Mouse (Mus musculus) right cerebral cortex, postnatal 10 days (tissue): ENCODE measurements around the gene N4bp1.
A peak's percentile ranks its signal among the peaks of the same experiment; 100 is the strongest.

ENCODE experiments used
- DNase-seq, 2 experiments: peaks; one replicate each; pipeline ENCODE4 v3.0.0; 2021; ENCODE audit warnings: low spot score in 2 of 2

Gene N4bp1

GRCm38 (mm10) chr8:86854686-86855085 lies 30.4 kb downstream of the N4bp1 start:
- no peak for DNase-seq

- DNase-seq = no peak
These were observed 31.1 kb downstream of the N4bp1 start for GRCm38 (mm10) chr8:86853989-86854373.

- DNase-seq = no peak
These were observed 31.6 kb downstream of the N4bp1 start for GRCm38 (mm10) chr8:86853266-86853988.

GRCm38 (mm10) chr8:86852491-86852890 lies 32.6 kb downstream of the N4bp1 start:
- DNase-seq = no peak

GRCm38 (mm10) chr8:86848876-86849275 lies 36.2 kb downstream of the N4bp1 start:
- no peak for DNase-seq

- no peak for DNase-seq
These were observed 36.7 kb downstream of the N4bp1 start for GRCm38 (mm10) chr8:86848401-86848800.

- DNase-seq = no peak
These were observed 38.0 kb downstream of the N4bp1 start for GRCm38 (mm10) chr8:86847091-86847490.

- DNase-seq = peak; percentile 48 to 62
These were observed 39.2 kb downstream of the N4bp1 start for GRCm38 (mm10) chr8:86845875-86846274.

- DNase-seq = no peak
These were observed 40.2 kb downstream of the N4bp1 start for GRCm38 (mm10) chr8:86844856-86845255.

GRCm38 (mm10) chr8:86843896-86844295 lies 41.2 kb downstream of the N4bp1 start:
- DNase-seq = peak; percentile 56 to 60

GRCm38 (mm10) chr8:86841556-86842309 lies 43.3 kb downstream of the N4bp1 start:
- no peak for DNase-seq

- no peak for DNase-seq
These were observed 44.9 kb downstream of the N4bp1 start for GRCm38 (mm10) chr8:86840120-86840693.

GRCm38 (mm10) chr8:86838707-86839438 lies 46.2 kb downstream of the N4bp1 start:
- no peak for DNase-seq

GRCm38 (mm10) chr8:86837234-86837633 lies 47.8 kb downstream of the N4bp1 start:
- no peak for DNase-seq

- no peak for DNase-seq
These were observed 49.2 kb downstream of the N4bp1 start for GRCm38 (mm10) chr8:86835881-86836280.

GRCm38 (mm10) chr8:86834496-86835260 lies 50.4 kb downstream of the N4bp1 start:
- no peak for DNase-seq

- DNase-seq = no peak
These were observed 51.1 kb downstream of the N4bp1 start for GRCm38 (mm10) chr8:86833937-86834336.

- no peak for DNase-seq
These were observed 56.1 kb downstream of the N4bp1 start for GRCm38 (mm10) chr8:86828925-86829324.

- DNase-seq = no peak
These were observed 57.9 kb downstream of the N4bp1 start for GRCm38 (mm10) chr8:86827199-86827598.

GRCm38 (mm10) chr8:86826538-86826937 lies 58.5 kb downstream of the N4bp1 start:
- no peak for DNase-seq

GRCm38 (mm10) chr8:86825674-86826448 lies 59.2 kb downstream of the N4bp1 start:
- DNase-seq = no peak
